Mouse (Mus musculus) T-helper 17 cell (primary cell): ENCODE data around the gene Ccdc50.

Experiments
- in situ Hi-C, 2 experiments: fragments of 300-600 bp; cut with MboI, MseI; formaldehyde crosslinking; loops; 1 replicate in 1 of 2; 2 replicates in 1 of 2; pipeline ENCODE4 v1.15.1; 2025; ENCODE audit warnings: high pct_unique_total_duplicates in 2 of 2

Gene Ccdc50

DNA sequence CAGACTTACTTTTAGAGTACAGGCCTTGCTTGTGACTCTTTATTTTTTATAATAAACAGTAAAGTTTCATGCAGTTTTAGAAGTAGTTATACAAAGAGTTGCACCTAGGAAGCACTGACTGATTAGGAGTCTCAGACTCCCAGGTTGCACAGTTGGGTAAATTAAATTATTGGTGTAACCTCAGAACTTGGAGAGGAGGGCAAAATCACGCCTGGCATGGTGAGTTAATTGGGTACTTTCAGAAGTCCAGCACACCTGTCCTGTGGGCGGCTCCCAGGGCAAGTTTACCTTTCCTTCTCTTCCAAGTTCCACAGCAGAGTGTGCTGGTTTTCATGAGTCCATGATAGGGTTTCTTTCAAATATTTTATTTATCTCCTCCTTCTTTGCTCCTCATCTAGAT lies 3.2 kb downstream of the Ccdc50 start:
- in situ Hi-C loops: no loop called here

DNA sequence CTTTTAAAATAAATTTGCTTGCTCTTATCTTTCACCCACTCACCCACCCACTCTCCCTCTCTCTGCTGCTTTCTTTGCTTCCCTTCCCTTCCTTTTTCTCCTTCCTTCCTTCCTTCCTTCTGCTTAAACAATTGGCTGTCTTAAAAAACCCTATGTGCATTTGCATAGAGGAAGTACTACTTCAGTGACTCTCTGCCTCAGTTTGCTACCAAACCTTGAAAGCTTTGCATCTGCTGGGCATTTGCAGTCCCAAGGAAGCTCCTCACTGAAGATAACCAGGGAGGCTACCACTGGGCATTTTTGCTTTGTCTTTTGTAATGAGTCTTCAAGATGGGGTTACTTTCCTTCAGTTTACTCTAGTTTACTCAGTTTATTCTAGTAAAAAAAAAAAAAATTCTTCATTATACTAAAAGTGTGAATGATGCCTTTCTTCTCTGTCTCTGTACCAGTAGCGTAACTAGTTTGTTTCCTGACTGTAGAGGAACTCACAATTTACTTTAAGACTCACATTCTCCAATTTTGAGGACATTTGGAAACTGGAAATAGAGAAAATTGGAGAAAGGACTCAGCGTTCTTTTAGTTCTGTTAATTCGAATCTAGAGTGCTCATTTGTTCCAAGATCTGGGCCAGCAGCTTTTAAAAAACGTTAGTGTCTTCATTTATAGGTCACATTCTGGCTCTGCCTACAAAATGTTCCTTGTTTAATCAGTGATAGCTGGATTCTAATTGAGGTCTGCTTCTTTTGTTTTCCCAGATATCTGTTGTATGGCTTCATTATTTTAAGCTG lies 6.8 kb downstream of the Ccdc50 start:
- in situ Hi-C loops: loop anchor here in 1 of 2 experiments (5.0 kb wide), 1 partner anchor 43 kb away; no protein-coding TSS in a partner anchor

DNA sequence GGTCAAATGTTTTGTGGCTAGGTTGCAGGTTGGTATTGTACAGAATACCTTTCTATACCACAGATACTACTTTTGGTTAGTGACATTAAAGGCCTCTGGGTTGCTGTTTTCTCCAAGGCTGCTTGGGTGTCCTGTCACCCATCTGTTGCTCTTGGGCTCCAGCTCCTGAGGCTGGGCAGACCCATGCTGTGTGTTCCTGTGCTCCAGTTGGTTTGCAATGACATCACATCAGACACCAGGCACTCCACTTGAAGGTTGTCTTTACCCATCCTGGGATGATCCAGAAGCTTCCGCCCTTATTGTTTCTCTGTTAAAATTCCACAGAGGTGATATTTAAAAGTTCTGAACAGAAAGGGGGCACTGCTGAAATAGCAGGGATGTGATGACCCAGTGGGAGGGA lies 8.3 kb downstream of the Ccdc50 start:
- in situ Hi-C loops: loop anchor here in 1 of 2 experiments (5.0 kb wide), 1 partner anchor 45 kb away; no protein-coding TSS in a partner anchor

DNA sequence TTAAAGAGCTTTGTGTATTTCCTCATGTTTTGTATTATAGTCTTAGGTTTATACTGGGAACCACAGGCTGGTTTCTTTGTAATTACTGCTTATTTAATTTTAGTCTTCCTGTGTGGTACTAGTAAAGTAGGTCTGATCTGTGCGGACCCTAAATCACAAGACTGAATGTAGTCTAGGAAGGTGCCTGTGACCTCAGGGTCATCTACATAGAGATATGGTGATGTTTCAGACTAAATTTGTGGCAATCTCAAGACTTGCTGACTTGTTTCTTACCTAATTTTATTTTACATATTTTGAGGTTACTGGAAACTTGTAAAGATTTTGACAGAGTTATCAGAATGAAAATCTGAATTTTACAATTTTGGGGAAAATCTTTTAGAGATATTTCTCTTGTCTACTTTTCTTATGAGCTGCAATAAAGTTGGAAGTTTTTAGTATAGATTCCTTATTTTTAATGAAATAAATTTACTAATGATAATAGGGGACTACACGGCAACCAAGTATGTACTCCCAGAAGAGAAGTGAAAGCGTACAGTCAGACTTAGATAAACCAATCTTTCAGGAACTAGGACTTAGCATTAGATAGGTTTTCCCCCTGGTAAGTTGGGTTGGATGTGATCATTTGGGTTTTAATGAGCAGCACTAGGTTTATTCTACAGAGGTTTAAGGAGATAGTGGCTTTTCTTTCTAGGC lies 10.5 kb downstream of the Ccdc50 start:
- in situ Hi-C loops: loop anchor here in 1 of 2 experiments (5.0 kb wide), 1 partner anchor 47 kb away; no protein-coding TSS in a partner anchor

- in situ Hi-C loops: loop anchor here in 1 of 2 experiments (5.0 to 25.0 kb wide), 2 partner anchors 47 to 1912 kb away; no protein-coding TSS in a partner anchor
These were observed 11.1 kb downstream of the Ccdc50 start for GRCm38 (mm10) chr16:27399719-27400253.

- in situ Hi-C loops: loop anchor here in 1 of 2 experiments (25.0 kb wide), 1 partner anchor 1914 kb away; no protein-coding TSS in a partner anchor
These were observed 12.9 kb downstream of the Ccdc50 start for GRCm38 (mm10) chr16:27401579-27401978.

- in situ Hi-C loops: loop anchor here in 1 of 2 experiments (25.0 kb wide), 1 partner anchor 1917 kb away; no protein-coding TSS in a partner anchor
These were observed 15.4 kb downstream of the Ccdc50 start for GRCm38 (mm10) chr16:27404107-27404506.

DNA sequence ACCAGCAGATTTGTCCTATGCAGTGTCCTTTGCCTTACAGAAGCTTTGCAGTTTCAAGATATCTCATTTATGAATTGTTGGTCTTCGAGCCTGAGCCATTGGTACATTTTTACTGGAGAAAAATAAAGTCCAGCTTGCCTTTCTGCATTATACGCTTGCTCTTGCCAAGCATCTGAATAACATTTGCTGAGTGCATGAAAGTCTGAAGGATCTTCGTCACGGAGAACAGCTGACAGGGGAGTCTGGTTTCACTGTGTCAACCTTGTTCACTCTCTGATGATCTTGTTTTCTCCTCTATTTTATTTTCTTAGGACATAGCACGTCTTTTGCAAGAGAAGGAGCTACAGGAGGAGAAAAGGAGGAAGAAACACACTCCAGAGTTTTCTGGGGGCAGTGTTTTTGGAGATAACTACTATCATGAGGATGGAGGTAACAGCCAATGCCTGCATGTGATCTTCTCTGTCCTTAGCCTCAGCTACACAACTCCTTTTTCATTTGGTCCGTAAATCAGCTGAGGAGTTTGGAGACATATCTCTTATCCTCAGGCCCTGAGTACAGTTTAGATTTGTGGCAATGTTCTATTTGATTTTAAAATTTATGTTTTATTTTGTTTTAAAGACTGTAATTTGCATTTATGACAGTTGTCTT lies 28.4 kb downstream of the Ccdc50 start:
- in situ Hi-C loops: loop anchor here in 1 of 2 experiments (25.0 kb wide), 1 partner anchor 1930 kb away; no protein-coding TSS in a partner anchor

DNA sequence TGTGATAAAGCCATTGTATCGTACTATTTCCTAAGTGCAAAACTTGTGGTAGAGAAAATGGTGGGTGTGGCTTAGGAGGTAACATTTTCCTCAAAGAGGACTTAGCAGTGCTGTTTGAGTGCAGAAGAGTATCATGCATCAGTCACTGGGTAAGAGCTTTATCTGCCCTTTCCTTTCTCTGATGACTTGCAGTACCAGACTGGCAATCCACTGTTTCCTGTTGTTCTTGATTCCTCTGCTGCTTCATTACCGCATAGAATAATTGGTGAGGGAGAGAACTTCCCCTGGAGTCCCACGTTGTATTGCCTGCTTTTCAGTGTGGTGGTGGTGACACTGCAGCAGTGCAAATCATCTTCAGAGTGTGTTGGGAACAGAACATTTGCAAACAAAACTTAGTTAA lies 29.0 kb downstream of the Ccdc50 start:
- in situ Hi-C loops: loop anchor here in 1 of 2 experiments (25.0 kb wide), 1 partner anchor 1930 kb away; no protein-coding TSS in a partner anchor

GRCm38 (mm10) chr16:27420982-27421381 lies 32.3 kb downstream of the Ccdc50 start:
- in situ Hi-C loops: loop anchor here in 1 of 2 experiments (25.0 kb wide), 1 partner anchor 1934 kb away; no protein-coding TSS in a partner anchor

DNA sequence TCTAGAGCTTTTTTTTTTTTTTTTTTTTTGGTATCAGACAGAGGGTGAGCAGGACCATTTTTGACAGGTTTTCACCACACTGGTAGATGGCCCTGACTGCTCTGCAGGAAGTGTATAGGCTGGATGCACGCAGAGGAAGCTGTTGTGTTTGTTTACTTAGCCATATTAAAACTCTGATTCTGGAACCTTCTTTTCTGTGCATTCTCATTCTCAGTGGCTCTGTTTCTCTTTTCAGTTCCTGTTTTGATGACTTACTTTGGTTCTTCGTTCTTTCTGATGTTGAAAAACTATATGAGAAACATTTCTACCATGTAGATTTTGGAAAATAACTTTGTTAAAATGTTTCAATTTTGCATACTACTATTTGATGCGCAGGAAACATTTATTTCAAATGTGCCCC lies 46.4 kb downstream of the Ccdc50 start:
- in situ Hi-C loops: no loop called here

GRCm38 (mm10) chr16:27443941-27444340 lies 55.3 kb downstream of the Ccdc50 start:
- in situ Hi-C loops: no loop called here

GRCm38 (mm10) chr16:27449360-27449759 lies 60.7 kb downstream of the Ccdc50 start:
- in situ Hi-C loops: no loop called here

GRCm38 (mm10) chr16:27450655-27451054 lies 62.0 kb downstream of the Ccdc50 start:
- in situ Hi-C loops: loop anchor here (10.0 to 25.0 kb wide), 3 partner anchors 466 to 1213 kb away; no protein-coding TSS in a partner anchor

DNA sequence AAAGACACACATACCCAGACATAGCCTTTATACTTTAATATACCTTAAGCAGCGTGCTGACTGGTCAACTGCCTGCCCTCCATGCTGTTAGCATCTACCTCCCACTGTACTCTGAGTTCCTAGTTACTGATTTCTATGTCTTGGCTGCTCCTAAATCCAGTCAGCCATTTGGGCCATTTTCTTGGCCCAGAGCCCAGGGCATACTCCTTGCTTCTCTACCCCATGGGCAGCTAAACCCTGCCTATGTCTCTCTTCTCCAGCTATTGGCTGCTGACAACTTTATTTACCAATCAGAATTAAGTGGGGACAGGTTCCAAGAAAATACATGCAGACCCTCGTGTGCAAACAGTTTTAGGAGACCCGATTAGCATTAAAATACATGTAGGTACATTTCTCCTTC lies 64.7 kb downstream of the Ccdc50 start:
- in situ Hi-C loops: loop anchor here (10.0 to 25.0 kb wide), 3 partner anchors 469 to 1216 kb away; no protein-coding TSS in a partner anchor

- in situ Hi-C loops: loop anchor here (10.0 to 25.0 kb wide), 3 partner anchors 469 to 1217 kb away; no protein-coding TSS in a partner anchor
These were observed 65.2 kb downstream of the Ccdc50 start for GRCm38 (mm10) chr16:27453823-27454222.

DNA sequence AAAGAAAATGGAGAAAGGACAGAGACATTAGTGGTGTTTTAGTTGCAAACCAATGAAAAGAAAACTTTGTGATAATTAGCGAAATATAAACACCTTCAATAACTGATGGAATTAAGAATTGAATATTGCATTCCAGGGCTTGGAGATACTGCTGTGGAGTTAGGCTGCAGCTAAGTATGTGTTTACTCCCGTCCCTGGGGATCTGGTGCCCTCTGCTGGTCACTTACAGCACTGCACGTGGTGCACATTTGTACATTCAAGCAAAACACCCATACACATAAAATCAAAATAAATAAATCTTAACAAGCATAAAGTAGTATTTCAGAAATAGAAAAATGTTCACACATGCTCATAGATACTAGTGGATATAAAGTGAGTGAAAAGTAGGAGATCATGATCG lies 68.6 kb downstream of the Ccdc50 start:
- in situ Hi-C loops: loop anchor here (5.0 to 25.0 kb wide), 6 partner anchors 315 to 1220 kb away; no protein-coding TSS in a partner anchor

GRCm38 (mm10) chr16:27468731-27469130 lies 80.1 kb downstream of the Ccdc50 start:
- in situ Hi-C loops: loop anchor here in 1 of 2 experiments (10.0 to 25.0 kb wide), 3 partner anchors 681 to 1504 kb away; no protein-coding TSS in a partner anchor

DNA sequence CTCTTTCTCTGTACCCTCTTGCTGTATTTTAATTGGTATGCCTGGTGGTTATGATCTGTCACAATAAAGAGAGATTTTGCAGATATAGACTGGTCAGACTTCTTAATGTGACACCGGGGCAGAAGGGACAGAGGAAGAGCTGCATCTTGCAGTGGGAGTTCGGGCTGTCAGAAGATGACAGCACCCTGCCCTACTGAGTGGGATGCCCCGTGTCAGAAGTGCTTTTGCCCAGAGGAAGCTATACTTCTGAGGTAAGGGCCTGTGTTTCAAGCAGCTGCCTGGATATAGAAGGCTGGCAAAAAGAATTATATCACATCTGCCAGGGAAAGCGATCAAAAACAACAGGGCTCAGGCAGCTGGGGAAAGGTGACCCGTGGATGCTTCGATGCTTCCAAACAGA lies 82.7 kb downstream of the Ccdc50 start:
- in situ Hi-C loops: loop anchor here in 1 of 2 experiments (5.0 to 25.0 kb wide), 3 partner anchors 684 to 1234 kb away; no protein-coding TSS in a partner anchor

DNA sequence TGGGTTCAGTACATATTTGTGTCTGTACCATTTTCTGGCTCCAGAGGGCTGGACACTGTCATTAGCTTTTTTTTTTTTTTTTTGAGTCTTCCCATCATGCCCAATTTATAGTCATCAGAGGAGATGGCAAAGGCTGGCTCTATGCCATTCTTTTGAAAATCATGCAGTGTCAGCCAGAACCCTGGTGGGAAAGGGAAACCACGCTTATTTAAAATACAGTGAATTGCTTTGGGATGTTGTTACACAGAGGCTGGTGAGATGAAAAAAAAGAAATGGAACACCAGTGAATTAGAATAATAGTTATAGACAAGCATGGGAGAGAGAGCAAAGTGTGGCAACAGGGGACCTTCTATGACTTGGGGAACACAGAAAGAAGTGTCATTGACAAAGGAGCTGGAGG lies 95.2 kb downstream of the Ccdc50 start:
- in situ Hi-C loops: loop anchor here in 1 of 2 experiments (25.0 kb wide), 1 partner anchor 1522 kb away; no protein-coding TSS in a partner anchor
